Mouse (Mus musculus): ENCODE data around the gene Acsf3. TPM values are rescaled to one million over a fixed set of nuclear protein-coding genes. Genes with fewer than 3 reads are reported as not detected.

Gene Acsf3
- polyA plus RNA-seq, 1 experiment, result 9.7 TPM

- H3K4me1 ChIP-seq (ENCODE audit: control insufficient read depth, insufficient read depth, low read length), result no peaks in the 10 kb centered on the region
- no peaks in the 10 kb centered on the region for H3K36me3 ChIP-seq (ENCODE audit: control insufficient read depth, insufficient read depth, low read length, poor library complexity, severe bottlenecking)
- no peaks in the 10 kb centered on the region for H3K27me3 ChIP-seq (ENCODE audit: control insufficient read depth, insufficient read depth, low read length, poor library complexity, severe bottlenecking)
- TF ChIP-seq EP300 (IDR thresholded peaks at IDR 0.05; ENCODE audit: insufficient read depth, low read depth, low read length) (no peak), POLR2A (IDR thresholded peaks at IDR 0.05; ENCODE audit: insufficient read depth, low read length) (no peak), CTCF (IDR thresholded peaks at IDR 0.05; ENCODE audit: low read depth, low read length) (no peak)
- no peak overlapping the region for H3K4me3 ChIP-seq (ENCODE audit: low read depth, low read length)
- no peaks in the 10 kb centered on the region for H3K9me3 ChIP-seq (replicated peaks; ENCODE audit: control insufficient read depth, insufficient read depth, low read length, poor library complexity, severe bottlenecking)
- no peak overlapping the region for H3K27ac ChIP-seq (ENCODE audit: insufficient read depth, low read length)
- no peak overlapping the region for H3K9ac ChIP-seq (ENCODE audit: low read depth, poor library complexity, severe bottlenecking)
Observed at GRCm38 (mm10) chr8:122772431-122773060, 2.7 kb upstream of the Acsf3 start.

- H3K4me1 ChIP-seq (ENCODE audit: control insufficient read depth, insufficient read depth, low read length), result no peaks in the 10 kb centered on the region
- no peak overlapping the region for H3K4me3 ChIP-seq (ENCODE audit: low read depth, low read length)
- H3K27ac ChIP-seq (ENCODE audit: insufficient read depth, low read length), result no peak overlapping the region
- H3K9ac ChIP-seq (ENCODE audit: low read depth, poor library complexity, severe bottlenecking), result no peak overlapping the region
- TF ChIP-seq POLR2A (IDR thresholded peaks at IDR 0.05; ENCODE audit: insufficient read depth, low read length), result no peak
- TF ChIP-seq CTCF (IDR thresholded peaks at IDR 0.05; ENCODE audit: low read depth, low read length), result no peak
- TF ChIP-seq EP300 (IDR thresholded peaks at IDR 0.05; ENCODE audit: insufficient read depth, low read depth, low read length), result no peak
- no peaks in the 10 kb centered on the region for H3K36me3 ChIP-seq (ENCODE audit: control insufficient read depth, insufficient read depth, low read length, poor library complexity, severe bottlenecking)
- H3K27me3 ChIP-seq (ENCODE audit: control insufficient read depth, insufficient read depth, low read length, poor library complexity, severe bottlenecking), result no peaks in the 10 kb centered on the region
- H3K9me3 ChIP-seq (replicated peaks; ENCODE audit: control insufficient read depth, insufficient read depth, low read length, poor library complexity, severe bottlenecking), result no peaks in the 10 kb centered on the region
Observed at GRCm38 (mm10) chr8:122777701-122778100, 2.4 kb downstream of the Acsf3 start.

DNA sequence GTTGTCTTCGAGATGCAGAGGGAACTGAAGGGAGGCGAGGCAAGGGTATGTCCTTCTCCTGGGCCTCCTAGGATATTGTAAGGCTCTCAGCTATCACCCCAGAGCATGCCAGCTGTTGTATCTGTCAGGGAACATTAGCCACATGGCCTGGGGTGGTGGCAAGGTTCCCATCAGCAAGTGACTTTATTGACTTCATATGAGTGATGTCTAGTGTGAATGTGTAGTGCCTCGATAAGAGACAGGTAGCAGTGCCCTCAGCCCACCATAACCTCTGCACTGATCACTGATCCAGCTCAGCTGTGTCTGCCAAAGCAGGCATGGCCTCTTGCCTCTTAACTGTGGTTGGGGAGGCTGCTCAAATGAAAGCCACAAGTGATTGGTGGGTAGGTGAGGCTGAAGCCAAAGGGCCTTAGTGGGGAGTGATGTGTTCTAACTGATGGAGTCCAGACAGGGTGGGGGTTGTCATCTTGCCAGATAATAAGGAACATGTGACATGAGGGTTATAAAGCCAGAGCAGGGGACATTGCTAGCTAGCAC is 3.5 kb downstream of the Acsf3 start:
- no peak overlapping the region for H3K27ac ChIP-seq (ENCODE audit: insufficient read depth, low read length)
- TF ChIP-seq EP300 (IDR thresholded peaks at IDR 0.05; ENCODE audit: insufficient read depth, low read depth, low read length), result no peak
- TF ChIP-seq POLR2A (IDR thresholded peaks at IDR 0.05; ENCODE audit: insufficient read depth, low read length), result no peak
- no peak for TF ChIP-seq CTCF (IDR thresholded peaks at IDR 0.05; ENCODE audit: low read depth, low read length)
- no peak overlapping the region for H3K4me3 ChIP-seq (ENCODE audit: low read depth, low read length)
- H3K4me1 ChIP-seq (ENCODE audit: control insufficient read depth, insufficient read depth, low read length), result no peaks in the 10 kb centered on the region
- no peaks in the 10 kb centered on the region for H3K27me3 ChIP-seq (ENCODE audit: control insufficient read depth, insufficient read depth, low read length, poor library complexity, severe bottlenecking)
- no peaks in the 10 kb centered on the region for H3K9me3 ChIP-seq (replicated peaks; ENCODE audit: control insufficient read depth, insufficient read depth, low read length, poor library complexity, severe bottlenecking)
- no peaks in the 10 kb centered on the region for H3K36me3 ChIP-seq (ENCODE audit: control insufficient read depth, insufficient read depth, low read length, poor library complexity, severe bottlenecking)
- no peak overlapping the region for H3K9ac ChIP-seq (ENCODE audit: low read depth, poor library complexity, severe bottlenecking)

GRCm38 (mm10) chr8:122779255-122779654 is 4.0 kb downstream of the Acsf3 start:
- Histone ChIP-seq H3K36me3 (ENCODE audit: control insufficient read depth, insufficient read depth, low read length, poor library complexity, severe bottlenecking) (no peaks in the 10 kb centered on the region), H3K9me3 (replicated peaks; ENCODE audit: control insufficient read depth, insufficient read depth, low read length, poor library complexity, severe bottlenecking) (no peaks in the 10 kb centered on the region), H3K4me3 (ENCODE audit: low read depth, low read length) (no peak overlapping the region), H3K9ac (ENCODE audit: low read depth, poor library complexity, severe bottlenecking) (no peak overlapping the region), H3K27ac (ENCODE audit: insufficient read depth, low read length) (no peak overlapping the region), H3K27me3 (ENCODE audit: control insufficient read depth, insufficient read depth, low read length, poor library complexity, severe bottlenecking) (no peaks in the 10 kb centered on the region), H3K4me1 (ENCODE audit: control insufficient read depth, insufficient read depth, low read length) (no peaks in the 10 kb centered on the region)
- no peak for TF ChIP-seq POLR2A (IDR thresholded peaks at IDR 0.05; ENCODE audit: insufficient read depth, low read length)
- no peak for TF ChIP-seq EP300 (IDR thresholded peaks at IDR 0.05; ENCODE audit: insufficient read depth, low read depth, low read length)
- no peak for TF ChIP-seq CTCF (IDR thresholded peaks at IDR 0.05; ENCODE audit: low read depth, low read length)

DNA sequence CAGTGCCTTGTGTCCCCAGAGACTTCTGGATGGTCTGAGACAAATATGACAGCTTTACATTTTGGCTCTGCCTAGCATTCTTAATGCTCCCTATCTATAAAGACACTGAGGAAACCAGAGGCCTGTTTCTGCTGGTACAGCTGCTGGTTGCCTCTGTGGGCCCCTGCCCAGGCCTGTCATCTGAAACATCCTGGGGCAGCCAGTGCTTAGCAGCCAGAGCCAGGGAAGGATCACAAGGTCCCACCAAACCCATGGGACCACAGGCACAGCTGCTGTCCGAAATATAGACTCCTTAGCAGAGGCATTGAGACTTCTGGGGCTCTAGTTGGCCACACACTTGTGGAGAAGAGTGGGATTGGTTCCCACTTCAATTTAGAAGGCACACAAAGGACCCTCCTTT is 9.5 kb downstream of the Acsf3 start:
- Histone ChIP-seq H3K4me1 (ENCODE audit: control insufficient read depth, insufficient read depth, low read length) (no peaks in the 10 kb centered on the region), H3K27ac (ENCODE audit: insufficient read depth, low read length) (no peak overlapping the region), H3K4me3 (ENCODE audit: low read depth, low read length) (no peak overlapping the region), H3K27me3 (ENCODE audit: control insufficient read depth, insufficient read depth, low read length, poor library complexity, severe bottlenecking) (no peaks in the 10 kb centered on the region), H3K9ac (ENCODE audit: low read depth, poor library complexity, severe bottlenecking) (no peak overlapping the region), H3K9me3 (replicated peaks; ENCODE audit: control insufficient read depth, insufficient read depth, low read length, poor library complexity, severe bottlenecking) (no peaks in the 10 kb centered on the region), H3K36me3 (ENCODE audit: control insufficient read depth, insufficient read depth, low read length, poor library complexity, severe bottlenecking) (no peaks in the 10 kb centered on the region)
- no peak for TF ChIP-seq CTCF (IDR thresholded peaks at IDR 0.05; ENCODE audit: low read depth, low read length)
- no peak for TF ChIP-seq EP300 (IDR thresholded peaks at IDR 0.05; ENCODE audit: insufficient read depth, low read depth, low read length)
- no peak for TF ChIP-seq POLR2A (IDR thresholded peaks at IDR 0.05; ENCODE audit: insufficient read depth, low read length)

DNA sequence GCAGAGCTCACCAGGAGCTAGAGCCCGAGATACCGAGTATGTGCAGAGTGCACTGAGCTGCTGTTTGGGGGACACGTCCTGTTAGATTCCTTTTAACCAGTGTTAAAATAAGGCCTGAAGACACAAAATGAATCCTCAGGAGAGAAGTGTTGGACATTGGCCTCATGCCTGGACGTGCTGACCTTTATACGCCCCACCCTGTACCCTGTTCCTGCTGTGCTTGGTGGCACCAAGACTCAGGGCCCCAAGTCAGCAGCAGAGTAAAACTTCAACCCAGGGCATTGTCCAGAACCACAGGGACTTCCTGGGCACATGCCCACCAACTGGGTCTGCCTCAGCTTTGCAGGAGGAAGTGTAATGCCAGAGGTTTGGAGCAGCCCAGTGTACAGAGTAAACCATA is 14.5 kb downstream of the Acsf3 start:
- no peaks in the 10 kb centered on the region for H3K4me1 ChIP-seq (ENCODE audit: control insufficient read depth, insufficient read depth, low read length)
- no peak for TF ChIP-seq EP300 (IDR thresholded peaks at IDR 0.05; ENCODE audit: insufficient read depth, low read depth, low read length)
- no peak for TF ChIP-seq POLR2A (IDR thresholded peaks at IDR 0.05; ENCODE audit: insufficient read depth, low read length)
- no peak for TF ChIP-seq CTCF (IDR thresholded peaks at IDR 0.05; ENCODE audit: low read depth, low read length)
- no peaks in the 10 kb centered on the region for H3K9me3 ChIP-seq (replicated peaks; ENCODE audit: control insufficient read depth, insufficient read depth, low read length, poor library complexity, severe bottlenecking)
- no peaks in the 10 kb centered on the region for H3K27me3 ChIP-seq (ENCODE audit: control insufficient read depth, insufficient read depth, low read length, poor library complexity, severe bottlenecking)
- no peaks in the 10 kb centered on the region for H3K36me3 ChIP-seq (ENCODE audit: control insufficient read depth, insufficient read depth, low read length, poor library complexity, severe bottlenecking)
- H3K4me3 ChIP-seq (ENCODE audit: low read depth, low read length), result no peak overlapping the region
- H3K9ac ChIP-seq (ENCODE audit: low read depth, poor library complexity, severe bottlenecking), result no peak overlapping the region
- H3K27ac ChIP-seq (ENCODE audit: insufficient read depth, low read length), result no peak overlapping the region

Measured in ES-Bruce4 (cell line).